Mouse (Mus musculus) hindbrain, embryonic 15.5 days (tissue): ENCODE results near the gene Nlrp14. TPM values are rescaled to one million over a fixed set of nuclear protein-coding genes. Genes with fewer than 3 reads are reported as not detected.
"Not testable (repeated sequence)": the region's sequence is repeated elsewhere in the genome, so short reads cannot be mapped to it uniquely, and the experiment has no call there.

Experiments
- ATAC-seq: fragments of 200-750 bp; cut with Nextera tagmentation; 2 replicates; pipeline ENCODE4 v1.8.0; 2017; ENCODE audit warnings: low read depth, moderate number of reproducible peaks, moderate TSS enrichment; ENCODE audit not compliant: low FRiP score
- H3K27ac ChIP-seq: fragments of 300-500 bp; sonication (generic); replicated peaks from 2 replicates; pipeline ENCODE4 v1.5.1; 2015; ENCODE audit warnings: mild to moderate bottlenecking, inconsistent platforms
- H3K27me3 ChIP-seq: fragments of 300-500 bp; sonication (generic); 2 replicates; pipeline ENCODE4 v1.6.1; 2015; ENCODE audit warnings: control low read depth, inconsistent platforms
- H3K36me3 ChIP-seq: fragments of 300-500 bp; sonication (generic); 2 replicates; pipeline ENCODE4 v1.6.1; 2015; ENCODE audit warnings: control low read depth, inconsistent platforms
- H3K4me1 ChIP-seq: fragments of 300-500 bp; sonication (generic); replicated peaks from 2 replicates; pipeline ENCODE4 v1.6.1; 2015; ENCODE audit warnings: control low read depth, inconsistent platforms
- H3K4me2 ChIP-seq: fragments of 300-500 bp; sonication (generic); 2 replicates; pipeline ENCODE4 v1.6.1; 2015; ENCODE audit warnings: moderate library complexity, mild to moderate bottlenecking, inconsistent platforms
- H3K4me3 ChIP-seq: fragments of 300-500 bp; sonication (generic); 2 replicates; pipeline ENCODE4 v1.5.1; 2015; ENCODE audit warnings: mild to moderate bottlenecking, inconsistent platforms
- H3K9ac ChIP-seq: fragments of 300-500 bp; sonication (generic); 2 replicates; pipeline ENCODE4 v1.6.1; 2015; ENCODE audit warnings: inconsistent platforms
- H3K9me3 ChIP-seq: fragments of 300-500 bp; sonication (generic); 2 replicates; pipeline ENCODE4 v1.6.1; 2016; ENCODE audit warnings: control low read depth, inconsistent platforms
- WGBS: fragments of 180-500 bp; shearing (Covaris S2); methylation state at CpG from one replicate; pipeline ENCODE4 v1.1.7; 2015; 5-methylcytosine and 5-hydroxymethylcytosine counted together
- polyA plus RNA-seq: library from polyadenylated mRNA; unstranded; fragments of >200 nt; fragmentation: Nextera tagmentation; extraction: Ambion mirVana; gene quantifications from 2 replicates; pipeline ENCODE4 v1.2.1, GENCODE M21; 2015

The Nlrp14 gene
- polyA plus RNA-seq = not detected in 2 replicates

- no peaks in the 10 kb centered on the region for H3K27me3 ChIP-seq
- no peaks in the 10 kb centered on the region for H3K4me1 ChIP-seq
- H3K4me2 ChIP-seq = no peak within 1 kb of the TSS
- no peak for ATAC-seq
- H3K9ac ChIP-seq = no peak within 1 kb of the TSS
- H3K4me3 ChIP-seq = no peak within 1 kb of the TSS
- no peaks in the 10 kb centered on the region for H3K36me3 ChIP-seq
- WGBS = 88% methylated on average over 10 of the region's 10 CpGs
- H3K27ac ChIP-seq = no peak within 1 kb of the TSS
- H3K9me3 ChIP-seq = no peaks in the 10 kb centered on the region
These were observed at the start of gene Nlrp14 for GRCm38 (mm10) chr7:107166690-107167089. Gene Nlrp14 (plus strand): TSS chr7:107166990.

GRCm38 (mm10) chr7:107130983-107131382 is 35.8 kb upstream of the Nlrp14 start, which contains the start of gene Olfr715:
Gene Olfr715 (minus strand): TSS chr7:107131083.
- 98% methylated on average over 3 of the region's 3 CpGs for WGBS
- not testable (repeated sequence) for ATAC-seq, H3K9ac ChIP-seq

GRCm38 (mm10) chr7:107138027-107138426 is 28.8 kb upstream of the Nlrp14 start, which contains the start of gene Olfr716:
Gene Olfr716 (plus strand): TSS chr7:107138327.
- H3K27me3 ChIP-seq, H3K27ac ChIP-seq, H3K9me3 ChIP-seq, H3K4me2 ChIP-seq, ATAC-seq, H3K9ac ChIP-seq, H3K4me1 ChIP-seq, H3K4me3 ChIP-seq, H3K36me3 ChIP-seq: not testable (repeated sequence)
- 70% methylated on average over 2 of the region's 2 CpGs for WGBS

More at GRCm38 (mm10) chr7:107130983-107131382, 35.8 kb upstream of the Nlrp14 start, which contains the start of gene Olfr715:
- H3K27me3 ChIP-seq, H3K4me2 ChIP-seq, H3K4me1 ChIP-seq, H3K9me3 ChIP-seq, H3K4me3 ChIP-seq, H3K27ac ChIP-seq, H3K36me3 ChIP-seq: not testable (repeated sequence)

- H3K4me1 ChIP-seq = no peaks in the 10 kb centered on the region
- H3K4me3 ChIP-seq = no peak overlapping the region
- no peaks in the 10 kb centered on the region for H3K27me3 ChIP-seq
- H3K9me3 ChIP-seq = no peaks in the 10 kb centered on the region
- no peak overlapping the region for H3K27ac ChIP-seq
- 48% methylated on average over 2 of the region's 2 CpGs for WGBS
- no peak overlapping the region for H3K9ac ChIP-seq
- no peak overlapping the region for H3K4me2 ChIP-seq
- no peaks in the 10 kb centered on the region for H3K36me3 ChIP-seq
- ATAC-seq = no peak
These were observed 13.6 kb downstream of the Nlrp14 start for GRCm38 (mm10) chr7:107180406-107180805.

- no peak overlapping the region for H3K4me3 ChIP-seq
- H3K27me3 ChIP-seq = no peaks in the 10 kb centered on the region
- no peak for ATAC-seq
- no peaks in the 10 kb centered on the region for H3K4me1 ChIP-seq
- no peaks in the 10 kb centered on the region for H3K9me3 ChIP-seq
- H3K9ac ChIP-seq = no peak overlapping the region
- H3K27ac ChIP-seq = no peak overlapping the region
- WGBS = 49% methylated on average over 3 of the region's 3 CpGs
- H3K4me2 ChIP-seq = no peak overlapping the region
- no peaks in the 10 kb centered on the region for H3K36me3 ChIP-seq
These were observed 35.0 kb downstream of the Nlrp14 start for GRCm38 (mm10) chr7:107201817-107202216.

GRCm38 (mm10) chr7:107207843-107208242 is 41.1 kb downstream of the Nlrp14 start:
- peaks cover 39% of the 10 kb centered on the region for H3K27me3 ChIP-seq
- no peak overlapping the region for H3K4me2 ChIP-seq
- H3K9ac ChIP-seq = no peak overlapping the region
- WGBS = 63% methylated on average over 3 of the region's 3 CpGs
- peaks cover 15% of the 10 kb centered on the region for H3K9me3 ChIP-seq
- no peak overlapping the region for H3K27ac ChIP-seq
- H3K36me3 ChIP-seq = no peaks in the 10 kb centered on the region
- H3K4me3 ChIP-seq = no peak overlapping the region
- 0 out of 2 replicates have a peak, but pooled peaks cover 4% of the 10 kb centered on the region for H3K4me1 ChIP-seq
- no peak for ATAC-seq

GRCm38 (mm10) chr7:107209204-107209860 is 42.5 kb downstream of the Nlrp14 start, which contains the start of gene Rbmxl2:
Gene Rbmxl2 (plus strand): TSS chr7:107209445.
- Histone ChIP-seq H3K4me1 (0 out of 2 replicates have a peak, but pooled peaks cover 4% of the 10 kb centered on the region), H3K4me2 (peak within 1 kb of the TSS; percentile 38), H3K36me3 (no peaks in the 10 kb centered on the region), H3K4me3 (peak within 1 kb of the TSS; percentile 31), H3K9me3 (peaks cover 15% of the 10 kb centered on the region), H3K27me3 (peaks cover 42% of the 10 kb centered on the region), H3K9ac (no peak within 1 kb of the TSS), H3K27ac (no peak within 1 kb of the TSS)
- no peak for ATAC-seq
- 39% methylated on average over 70 of the region's 70 CpGs for WGBS

- Histone ChIP-seq H3K36me3 (no peaks in the 10 kb centered on the region), H3K27me3 (peaks cover 45% of the 10 kb centered on the region), H3K4me1 (0 out of 2 replicates have a peak, but pooled peaks cover 4% of the 10 kb centered on the region), H3K9ac (no peak overlapping the region), H3K27ac (no peak overlapping the region), H3K4me2 (peak overlapping the region; percentile 38), H3K4me3 (peak overlapping the region; percentile 31), H3K9me3 (peaks cover 15% of the 10 kb centered on the region)
- 22% methylated on average over 77 of the region's 77 CpGs for WGBS
- ATAC-seq = 0 out of 2 replicates have a peak, but pooled peaks have one; percentile 27
These were observed 43.4 kb downstream of the Nlrp14 start for GRCm38 (mm10) chr7:107210126-107210576.

GRCm38 (mm10) chr7:107215723-107216122 is 48.9 kb downstream of the Nlrp14 start:
- Histone ChIP-seq H3K27ac (no peak overlapping the region), H3K4me3 (no peak overlapping the region), H3K36me3 (no peaks in the 10 kb centered on the region), H3K27me3 (peaks cover 17% of the 10 kb centered on the region), H3K4me2 (no peak overlapping the region), H3K9ac (no peak overlapping the region), H3K9me3 (no peaks in the 10 kb centered on the region), H3K4me1 (no peaks in the 10 kb centered on the region)
- peak; percentile 88 for ATAC-seq

- Histone ChIP-seq H3K27me3 (peaks cover 7% of the 10 kb centered on the region), H3K36me3 (no peaks in the 10 kb centered on the region), H3K4me1 (no peaks in the 10 kb centered on the region), H3K27ac (no peak overlapping the region), H3K4me2 (no peak overlapping the region), H3K9ac (no peak overlapping the region), H3K9me3 (no peaks in the 10 kb centered on the region), H3K4me3 (no peak overlapping the region)
- WGBS = 89% methylated on average over 2 of the region's 2 CpGs
- no peak for ATAC-seq
These were observed 50.1 kb downstream of the Nlrp14 start for GRCm38 (mm10) chr7:107216845-107217244.

GRCm38 (mm10) chr7:107236854-107237253 is 70.1 kb downstream of the Nlrp14 start:
- Histone ChIP-seq H3K4me2 (no peak overlapping the region), H3K9ac (no peak overlapping the region), H3K4me1 (no peaks in the 10 kb centered on the region), H3K27me3 (no peaks in the 10 kb centered on the region), H3K36me3 (no peaks in the 10 kb centered on the region), H3K4me3 (no peak overlapping the region), H3K9me3 (no peaks in the 10 kb centered on the region), H3K27ac (no peak overlapping the region)
- WGBS = 12% methylated on average over 3 of the region's 3 CpGs
- ATAC-seq = no peak

- H3K9me3 ChIP-seq = no peaks in the 10 kb centered on the region
- no peaks in the 10 kb centered on the region for H3K4me1 ChIP-seq
- no peak overlapping the region for H3K27ac ChIP-seq
- no peak for ATAC-seq
- H3K9ac ChIP-seq = no peak overlapping the region
- WGBS = 75% methylated on average over 3 of the region's 3 CpGs
- no peaks in the 10 kb centered on the region for H3K36me3 ChIP-seq
- no peak overlapping the region for H3K4me3 ChIP-seq
- no peaks in the 10 kb centered on the region for H3K27me3 ChIP-seq
- no peak overlapping the region for H3K4me2 ChIP-seq
These were observed 70.7 kb downstream of the Nlrp14 start for GRCm38 (mm10) chr7:107237498-107237897.
